Mouse (Mus musculus) left cerebral cortex, adult 18-20 months (tissue): ENCODE results near the gene Dlg2. TPM values are rescaled to one million over a fixed set of nuclear protein-coding genes. Genes with fewer than 3 reads are reported as not detected.

ENCODE experiments used
- total RNA-seq, 2 experiments: library from RNA; stranded (reverse); gene quantifications; 2 replicates each; pipeline ENCODE4 v1.2.3; 2021

Dlg2 gene
- total RNA-seq, 2 experiments from 2014 or later, result 256 to 276 TPM

Other genes with a start within 250 kb of the Dlg2 start
- gene Ccdc83, start 210.9 kb upstream of the Dlg2 start, total RNA-seq, result not detected
- 10 to 100 TPM; 75.7 to 76.7 TPM for gene Sytl2, start 174.4 kb upstream of the Dlg2 start, total RNA-seq
- gene Ccdc89, start 50.1 kb upstream of the Dlg2 start, total RNA-seq, result 1 to 10 TPM in 1 of 2 experiments, under 1 TPM in 1; 0.91 to 1.1 TPM
- 10 to 100 TPM; 81.7 to 93.1 TPM for gene Crebzf, start 33.9 kb upstream of the Dlg2 start, total RNA-seq
- 10 to 100 TPM; 38.2 to 41.6 TPM for gene Tmem126a, start 19.4 kb upstream of the Dlg2 start, total RNA-seq
- 10 to 100 TPM; 28.9 to 29.4 TPM for gene Tmem126b, start 671 bp upstream of the Dlg2 start, total RNA-seq